Mouse (Mus musculus): ENCODE results near the gene Fgfr2. TPM values are rescaled to one million over a fixed set of nuclear protein-coding genes. Genes with fewer than 3 reads are reported as not detected.

The Fgfr2 gene
- total RNA-seq, 1 experiment = 37.5 TPM

- DNase-seq (ENCODE audit: low read depth, low spot score) = no peak
- peaks cover 2 to 31% of the 10 kb centered on the region in 2 experiments; a peak in 3 of 4 replicates for H3K4me1 ChIP-seq (ENCODE audit: control insufficient read depth in 2 of 2, insufficient read depth in 2 of 2, low read length in 2 of 2, poor library complexity in 1 of 2)
- H3K9me3 ChIP-seq (ENCODE audit: control insufficient read depth, insufficient read depth, low read depth, low read length) = no peaks in the 10 kb centered on the region
- H3K9ac ChIP-seq (ENCODE audit: insufficient read depth, low read depth, low read length, poor library complexity, severe bottlenecking) = no peak overlapping the region
- no peak overlapping the region for H3K27ac ChIP-seq (ENCODE audit: insufficient read depth, low read depth, low read length, poor library complexity, severe bottlenecking)
- in situ Hi-C loops (cut with MboI; ENCODE audit: low sequenced_read_pairs in 2 of 2, unreplicated experiment in 2 of 2) = no loop called here
- no peaks in the 10 kb centered on the region for H3K36me3 ChIP-seq (ENCODE audit: control insufficient read depth, insufficient read depth, low read length, poor library complexity, severe bottlenecking)
- TF ChIP-seq HCFC1 (IDR thresholded peaks at IDR 0.05; ENCODE audit: borderline replicate concordance, insufficient read depth, low read length) (no peak), MAFK (IDR thresholded peaks at IDR 0.05; ENCODE audit: insufficient read depth, low read depth, low read length) (no peak), CHD2 (IDR thresholded peaks at IDR 0.05; ENCODE audit: low read depth, low read length) (no peak), ZC3H11A (IDR thresholded peaks at IDR 0.05; ENCODE audit: borderline replicate concordance, low read depth, low read length) (no peak), ZNF384 (IDR thresholded peaks at IDR 0.05; ENCODE audit: low read depth, low read length) (no peak)
- H3K4me3 ChIP-seq (ENCODE audit: insufficient read depth in 1 of 2, low read depth in 1 of 2, low read length in 2 of 2, poor library complexity in 1 of 2, severe bottlenecking in 1 of 2) = no peak overlapping the region
These were observed 507.8 kb downstream of the Fgfr2 start for GRCm38 (mm10) chr7:132615346-132615745.

DNA sequence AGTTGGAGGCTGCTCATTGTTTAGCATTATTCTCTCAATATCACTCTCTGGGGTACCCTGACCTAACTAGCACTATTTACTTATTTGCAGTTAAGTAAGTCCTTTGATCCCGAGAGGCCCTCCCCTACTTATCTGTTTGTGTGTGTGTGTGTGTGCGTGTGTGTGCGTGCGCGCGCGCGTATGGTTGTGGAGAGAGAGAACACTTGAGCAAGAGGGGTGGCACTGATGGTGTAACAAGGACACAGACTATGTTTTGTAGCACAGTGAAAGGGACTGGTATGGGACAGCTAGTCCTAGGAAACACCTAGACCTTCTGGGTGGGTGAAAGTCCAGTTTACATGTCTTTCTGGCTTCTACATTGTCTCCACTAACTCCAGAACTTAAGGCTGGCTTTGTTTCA, 511.6 kb downstream of the Fgfr2 start:
- in situ Hi-C loops (cut with MboI; ENCODE audit: low sequenced_read_pairs in 2 of 2, unreplicated experiment in 2 of 2) = no loop called here
- H3K9ac ChIP-seq (ENCODE audit: insufficient read depth, low read depth, low read length, poor library complexity, severe bottlenecking) = no peak overlapping the region
- no peak overlapping the region for H3K4me3 ChIP-seq (ENCODE audit: insufficient read depth in 1 of 2, low read depth in 1 of 2, low read length in 2 of 2, poor library complexity in 1 of 2, severe bottlenecking in 1 of 2)
- no peak for TF ChIP-seq ZNF384 (IDR thresholded peaks at IDR 0.05; ENCODE audit: low read depth, low read length)
- no peak for TF ChIP-seq ZC3H11A (IDR thresholded peaks at IDR 0.05; ENCODE audit: borderline replicate concordance, low read depth, low read length)
- no peak for TF ChIP-seq HCFC1 (IDR thresholded peaks at IDR 0.05; ENCODE audit: borderline replicate concordance, insufficient read depth, low read length)
- no peak overlapping the region for H3K27ac ChIP-seq (ENCODE audit: insufficient read depth, low read depth, low read length, poor library complexity, severe bottlenecking)
- H3K4me1 ChIP-seq (ENCODE audit: control insufficient read depth in 2 of 2, insufficient read depth in 2 of 2, low read length in 2 of 2, poor library complexity in 1 of 2) = peaks cover 2 to 20% of the 10 kb centered on the region in 2 experiments; a peak in 3 of 4 replicates
- no peak for DNase-seq (ENCODE audit: low read depth, low spot score)
- no peaks in the 10 kb centered on the region for H3K9me3 ChIP-seq (ENCODE audit: control insufficient read depth, insufficient read depth, low read depth, low read length)
- no peaks in the 10 kb centered on the region for H3K36me3 ChIP-seq (ENCODE audit: control insufficient read depth, insufficient read depth, low read length, poor library complexity, severe bottlenecking)

- peak within 1 kb of the TSS; percentile 89 to 93 for H3K4me3 ChIP-seq (ENCODE audit: insufficient read depth in 1 of 2, low read depth in 1 of 2, low read length in 2 of 2, poor library complexity in 1 of 2, severe bottlenecking in 1 of 2)
- TF ChIP-seq MAFK (IDR thresholded peaks at IDR 0.05; ENCODE audit: insufficient read depth, low read depth, low read length) (no peak), ZC3H11A (IDR thresholded peaks at IDR 0.05; ENCODE audit: borderline replicate concordance, low read depth, low read length) (no peak), CHD2 (IDR thresholded peaks at IDR 0.05; ENCODE audit: low read depth, low read length) (no peak), HCFC1 (IDR thresholded peaks at IDR 0.05; ENCODE audit: borderline replicate concordance, insufficient read depth, low read length) (no peak), ZNF384 (IDR thresholded peaks at IDR 0.05; ENCODE audit: low read depth, low read length) (no peak)
- no peaks in the 10 kb centered on the region for H3K36me3 ChIP-seq (ENCODE audit: control insufficient read depth, insufficient read depth, low read length, poor library complexity, severe bottlenecking)
- in situ Hi-C loops (cut with MboI; ENCODE audit: low sequenced_read_pairs in 2 of 2, unreplicated experiment in 2 of 2) = no loop called here
- DNase-seq (ENCODE audit: low read depth, low spot score) = peak; percentile 77
- peaks cover 0 to 13% of the 10 kb centered on the region in 2 experiments; a peak in 2 of 4 replicates for H3K4me1 ChIP-seq (ENCODE audit: control insufficient read depth in 2 of 2, insufficient read depth in 2 of 2, low read length in 2 of 2, poor library complexity in 1 of 2)
- peak within 1 kb of the TSS; percentile 65 for H3K9ac ChIP-seq (ENCODE audit: insufficient read depth, low read depth, low read length, poor library complexity, severe bottlenecking)
- no peaks in the 10 kb centered on the region for H3K9me3 ChIP-seq (ENCODE audit: control insufficient read depth, insufficient read depth, low read depth, low read length)
- no peak within 1 kb of the TSS; the same call in 1 of the 2 replicates for H3K27ac ChIP-seq (ENCODE audit: insufficient read depth, low read depth, low read length, poor library complexity, severe bottlenecking)
These were observed 512.5 kb downstream of the Fgfr2 start, which contains the start of gene Lhpp for GRCm38 (mm10) chr7:132610468-132611318. Lhpp (plus strand) TSS chr7:132610638.

GRCm38 (mm10) chr7:132608316-132609020, 514.7 kb downstream of the Fgfr2 start:
- Histone ChIP-seq H3K27ac (ENCODE audit: insufficient read depth, low read depth, low read length, poor library complexity, severe bottlenecking) (no peak overlapping the region), H3K9ac (ENCODE audit: insufficient read depth, low read depth, low read length, poor library complexity, severe bottlenecking) (no peak overlapping the region), H3K4me3 (ENCODE audit: insufficient read depth in 1 of 2, low read depth in 1 of 2, low read length in 2 of 2, poor library complexity in 1 of 2, severe bottlenecking in 1 of 2) (no peak overlapping the region), H3K4me1 (ENCODE audit: control insufficient read depth in 2 of 2, insufficient read depth in 2 of 2, low read length in 2 of 2, poor library complexity in 1 of 2) (peaks cover 0 to 4% of the 10 kb centered on the region in 2 experiments; a peak in 2 of 4 replicates), H3K9me3 (ENCODE audit: control insufficient read depth, insufficient read depth, low read depth, low read length) (no peaks in the 10 kb centered on the region), H3K36me3 (ENCODE audit: control insufficient read depth, insufficient read depth, low read length, poor library complexity, severe bottlenecking) (no peaks in the 10 kb centered on the region)
- no peak for TF ChIP-seq HCFC1 (IDR thresholded peaks at IDR 0.05; ENCODE audit: borderline replicate concordance, insufficient read depth, low read length)
- TF ChIP-seq CHD2 (IDR thresholded peaks at IDR 0.05; ENCODE audit: low read depth, low read length) = no peak
- no peak for TF ChIP-seq ZC3H11A (IDR thresholded peaks at IDR 0.05; ENCODE audit: borderline replicate concordance, low read depth, low read length)
- no peak for TF ChIP-seq MAFK (IDR thresholded peaks at IDR 0.05; ENCODE audit: insufficient read depth, low read depth, low read length)
- TF ChIP-seq ZNF384 (IDR thresholded peaks at IDR 0.05; ENCODE audit: low read depth, low read length) = no peak
- in situ Hi-C loops (cut with MboI; ENCODE audit: low sequenced_read_pairs in 2 of 2, unreplicated experiment in 2 of 2) = no loop called here
- no peak for DNase-seq (ENCODE audit: low read depth, low spot score)
